Mouse (Mus musculus): ENCODE data around the gene Dnase1.

GRCm38 (mm10) chr16:4040206-4040605, 3.5 kb downstream of the Dnase1 start:
- TF ChIP-seq CTCF (IDR thresholded peaks at IDR 0.05; ENCODE audit: low read depth) (no peak), EP300 (IDR thresholded peaks at IDR 0.05; ENCODE audit: low read depth) (no peak)

All from liver, embryonic 14.5 days (tissue).